10 mouse cellular contexts compared by ENCODE assay signal in the genomic region with DNA sequence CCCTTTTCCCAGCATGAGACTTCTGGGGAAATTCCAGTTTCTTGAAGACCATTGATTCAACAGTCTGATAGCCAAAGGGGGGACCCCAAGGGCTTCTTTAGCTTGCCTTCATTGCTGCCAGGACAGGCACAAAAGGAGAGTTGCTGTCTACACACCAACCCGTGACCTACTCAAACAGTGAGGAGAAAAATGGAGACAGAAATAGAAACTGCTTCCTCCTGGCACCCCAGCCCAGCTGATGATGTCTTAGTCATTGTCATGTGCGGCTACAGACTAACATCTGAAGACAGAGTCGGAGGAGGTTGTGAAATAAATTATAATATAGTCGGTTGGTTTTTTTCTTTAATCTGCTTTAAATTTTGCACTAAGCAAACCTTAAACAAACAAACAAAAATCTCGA.
DNase-seq lines count a peak whose midpoint lies in the region; ATAC-seq and TF ChIP-seq lines count a peak whose summit lies in the region.
"Had no signal": no experiment of that assay in that cellular context is flagged by ENCODE, and none has a peak within 500 bp of the region (broad histone marks: within the 10 kb centered on the region; RNA-seq: fewer than 3 reads in every experiment).

No protein-coding gene starts in this region.

- peaks cover 5% of the 10 kb centered on the region; the same call in 1 of the 2 replicates for H3K9me3 ChIP-seq in kidney, embryonic 14.5 days (ENCODE audit: control insufficient read depth, low read length)
- H3K9me3 ChIP-seq: midbrain, embryonic 12.5 days had no signal

- no peak for ATAC-seq in kidney, embryonic 14.5 days (ENCODE audit: low FRiP score, low TSS enrichment)
- ATAC-seq: intestine, postnatal 0 days had no signal

- TF ChIP-seq CTCF in layer of hippocampus, adult 2 months (conservative IDR thresholded peaks at IDR 0.05): no peak

- intact Hi-C loops in heart, postnatal 14 days (cut with DNase I): loop anchor here (5.0 to 10.0 kb wide), 3 partner anchors 55 to 912 kb away; no protein-coding TSS in a partner anchor

- 53% methylated on average over 5 of the region's 5 CpGs for WGBS in kidney, embryonic 14.5 days

- H3K27me3 ChIP-seq in kidney, embryonic 14.5 days (ENCODE audit: control insufficient read depth, insufficient read depth, low read length): no peaks in the 10 kb centered on the region
- H3K27me3 ChIP-seq: midbrain, embryonic 12.5 days had no signal

- H3K4me2 ChIP-seq in kidney, embryonic 14.5 days (replicated peaks; ENCODE audit: low read depth, low read length): no peak overlapping the region

- DNase-seq in layer of hippocampus, adult 2 months (ENCODE audit: low spot score in 2 of 2): no peak
- no peak for DNase-seq in layer of hippocampus, postnatal 14 days (ENCODE audit: low spot score in 2 of 2)
- peak; percentile 21 for DNase-seq in MN1 (ENCODE audit: low spot score)
- peak; percentile 3 to 14 for DNase-seq in heart, postnatal 14 days
- DNase-seq in skeletal muscle tissue, adult 2 months (ENCODE audit: low read depth, low spot score): peak; percentile 36
- DNase-seq in left cerebral cortex, adult 11 months (ENCODE audit: low spot score): no peak
- no peak for DNase-seq in urinary bladder, postnatal 25 days (ENCODE audit: low spot score)

- H3K4me1 ChIP-seq in kidney, embryonic 14.5 days (ENCODE audit: control insufficient read depth, insufficient read depth, low read length): no peaks in the 10 kb centered on the region
- H3K4me1 ChIP-seq: midbrain, embryonic 12.5 days had no signal

- no peak overlapping the region for H3K9ac ChIP-seq in kidney, embryonic 14.5 days (ENCODE audit: low read depth, low read length)
- H3K9ac ChIP-seq: midbrain, embryonic 12.5 days had no signal

- H3K36me3 ChIP-seq in kidney, embryonic 14.5 days (ENCODE audit: control insufficient read depth, insufficient read depth, low read length): no peaks in the 10 kb centered on the region
- H3K36me3 ChIP-seq: midbrain, embryonic 12.5 days had no signal

- no peak overlapping the region for H3K27ac ChIP-seq in layer of hippocampus, adult 2 months
- no peak overlapping the region for H3K27ac ChIP-seq in kidney, embryonic 14.5 days (ENCODE audit: low read depth, low read length)
- H3K27ac ChIP-seq: midbrain, embryonic 12.5 days had no signal

- H3K4me3 ChIP-seq in layer of hippocampus, adult 2 months: peak overlapping the region; percentile 43
- H3K4me3 ChIP-seq in kidney, embryonic 14.5 days (ENCODE audit: low read length): no peak overlapping the region
- H3K4me3 ChIP-seq: midbrain, embryonic 12.5 days had no signal

Comparison
In these comparisons a context has a peak if more than half of its experiments do, and no peak if none do; other contexts are left out.
1. DNase-seq: peak in MN1 (single experiment), heart, postnatal 14 days (2 of 2) and skeletal muscle tissue, adult 2 months (single experiment); none in layer of hippocampus, adult 2 months (0 of 2), layer of hippocampus, postnatal 14 days (0 of 2), left cerebral cortex, adult 11 months (single experiment) and urinary bladder, postnatal 25 days (single experiment).